Mouse (Mus musculus) embryonic facial prominence, embryonic 14.5 days (tissue): ENCODE measurements around the gene Gm11938. TPM values are rescaled to one million over a fixed set of nuclear protein-coding genes. Genes with fewer than 3 reads are reported as not detected.

Experiments
- ATAC-seq: fragments of 200-750 bp; cut with Nextera tagmentation; 2 replicates; pipeline ENCODE4 v1.8.0; 2017; ENCODE audit warnings: low read depth, moderate number of reproducible peaks, moderate TSS enrichment
- DNase-seq: peaks from one replicate; pipeline ENCODE4 v3.0.0-alpha.2; 2015; ENCODE audit warnings: low spot score
- H3K27ac ChIP-seq: fragments of 300-500 bp; sonication (generic); replicated peaks from 2 replicates; pipeline ENCODE4 v1.5.1; 2014; ENCODE audit warnings: low read depth, mild to moderate bottlenecking, low read length, moderate library complexity
- H3K27me3 ChIP-seq: fragments of 300-500 bp; sonication (generic); replicated peaks from 2 replicates; pipeline ENCODE4 v1.6.1; 2014; ENCODE audit warnings: low read length; ENCODE audit not compliant: control insufficient read depth, insufficient read depth
- H3K36me3 ChIP-seq: fragments of 300-500 bp; sonication (generic); 2 replicates; pipeline ENCODE4 v1.6.1; 2014; ENCODE audit warnings: low read length, mixed read lengths; ENCODE audit not compliant: control insufficient read depth, insufficient read depth
- H3K4me1 ChIP-seq: fragments of 300-500 bp; sonication (generic); 2 replicates; pipeline ENCODE4 v1.6.1; 2014; ENCODE audit warnings: antibody characterized with exemption, low read length; ENCODE audit not compliant: control insufficient read depth, insufficient read depth
- H3K4me2 ChIP-seq: fragments of 300-500 bp; sonication (generic); 2 replicates; pipeline ENCODE4 v1.6.1; 2014; ENCODE audit warnings: low read depth, mild to moderate bottlenecking, low read length, moderate library complexity, mixed read lengths
- H3K4me3 ChIP-seq: fragments of 300-500 bp; sonication (generic); 2 replicates; pipeline ENCODE4 v1.5.1; 2014; ENCODE audit warnings: low read depth, mild to moderate bottlenecking, low read length
- H3K9ac ChIP-seq: fragments of 300-500 bp; sonication (generic); 2 replicates; pipeline ENCODE4 v1.6.1; 2014; ENCODE audit warnings: low read depth, mild to moderate bottlenecking, low read length, moderate library complexity, mixed read lengths
- H3K9me3 ChIP-seq: fragments of 300-500 bp; sonication (generic); 2 replicates; pipeline ENCODE4 v1.6.1; 2016; ENCODE audit warnings: low read length; ENCODE audit not compliant: control insufficient read depth
- WGBS: fragments of 180-500 bp; shearing (Covaris S2); extraction: QIAGEN DNeasy Blood & Tissue Kit; methylation state at CpG from one replicate; pipeline ENCODE4 v1.1.7; 2014; 5-methylcytosine and 5-hydroxymethylcytosine counted together
- polyA plus RNA-seq: library from polyadenylated mRNA; unstranded; fragments of >200 nt; fragmentation: Nextera tagmentation; extraction: Ambion mirVana; gene quantifications from 2 replicates; pipeline ENCODE4 v1.2.1, GENCODE M21; 2014

Gene Gm11938
- polyA plus RNA-seq, 1 experiment from 2014 or later, result not detected

- Histone ChIP-seq H3K4me1 (no peaks in the 10 kb centered on the region), H3K4me3 (no peak overlapping the region), H3K27ac (no peak overlapping the region), H3K9me3 (no peaks in the 10 kb centered on the region), H3K9ac (no peak overlapping the region), H3K36me3 (no peaks in the 10 kb centered on the region), H3K27me3 (no peaks in the 10 kb centered on the region), H3K4me2 (no peak overlapping the region)
- ATAC-seq, result no peak
- 79% methylated on average over 3 of the region's 3 CpGs for WGBS
- peak; percentile 9 for DNase-seq
Observed at GRCm38 (mm10) chr11:99557976-99558745, 44.9 kb downstream of the Gm11938 start.

GRCm38 (mm10) chr11:99556753-99557152 is 46.4 kb downstream of the Gm11938 start, which contains the start of gene Krtap3-2:
Gene Krtap3-2 (minus strand): TSS chr11:99556853.
- H3K27ac ChIP-seq, result no peak within 1 kb of the TSS
- H3K9me3 ChIP-seq, result no peaks in the 10 kb centered on the region
- H3K36me3 ChIP-seq, result no peaks in the 10 kb centered on the region
- H3K4me2 ChIP-seq, result no peak within 1 kb of the TSS
- no CpG with 5 or more reads among the region's 2 CpGs for WGBS
- H3K9ac ChIP-seq, result no peak within 1 kb of the TSS
- H3K27me3 ChIP-seq, result no peaks in the 10 kb centered on the region
- ATAC-seq, result no peak
- no peak within 1 kb of the TSS for H3K4me3 ChIP-seq
- no peaks in the 10 kb centered on the region for H3K4me1 ChIP-seq
- no peak for DNase-seq

GRCm38 (mm10) chr11:99556195-99556594 is 46.9 kb downstream of the Gm11938 start:
- H3K9me3 ChIP-seq, result no peaks in the 10 kb centered on the region
- no peak overlapping the region for H3K27ac ChIP-seq
- H3K36me3 ChIP-seq, result no peaks in the 10 kb centered on the region
- no peak for ATAC-seq
- H3K27me3 ChIP-seq, result no peaks in the 10 kb centered on the region
- H3K4me1 ChIP-seq, result no peaks in the 10 kb centered on the region
- H3K9ac ChIP-seq, result no peak overlapping the region
- H3K4me3 ChIP-seq, result no peak overlapping the region
- no peak for DNase-seq
- H3K4me2 ChIP-seq, result no peak overlapping the region
- WGBS, result 88% methylated on average over 2 of the region's 2 CpGs

Other genes starting within 250 kb of the Gm11938 start
- gene Krt28, start 228.4 kb downstream of the Gm11938 start, polyA plus RNA-seq, result 2.8 and 3.4 TPM in 2 replicates
- gene Krt10, start 213.9 kb downstream of the Gm11938 start, polyA plus RNA-seq, result 76.8 and 167 TPM in 2 replicates
- gene Krt12, start 181.0 kb downstream of the Gm11938 start, polyA plus RNA-seq, result 0.22 TPM in 1 of 2 replicates, not detected in the other
- gene Krt20, start 165.2 kb downstream of the Gm11938 start, polyA plus RNA-seq, result 0.33 TPM in 1 of 2 replicates, not detected in the other
- 8.7 and 11.9 TPM in 2 replicates for gene Krt23, start 110.2 kb downstream of the Gm11938 start, polyA plus RNA-seq
- not detected in 2 replicates for gene Krt39, start 82.0 kb downstream of the Gm11938 start, polyA plus RNA-seq
- gene Krt40, start 60.1 kb downstream of the Gm11938 start, polyA plus RNA-seq, result not detected in 2 replicates
- 1.0 TPM in 1 of 2 replicates, not detected in the other for gene Krtap3-3, start 52.4 kb downstream of the Gm11938 start, polyA plus RNA-seq
- not detected in 2 replicates for gene Krtap3-2, start 46.5 kb downstream of the Gm11938 start, polyA plus RNA-seq
- gene Gm11939, start 43.8 kb downstream of the Gm11938 start, polyA plus RNA-seq, result not detected in 2 replicates
- gene Krtap3-1, start 36.7 kb downstream of the Gm11938 start, polyA plus RNA-seq, result 0.51 TPM in 1 of 2 replicates, not detected in the other
- gene Krtap1-5, start 22.3 kb downstream of the Gm11938 start, polyA plus RNA-seq, result not detected in 2 replicates
- not detected in 2 replicates for gene Krtap1-4, start 19.7 kb downstream of the Gm11938 start, polyA plus RNA-seq
- gene Krtap1-3, start 12.0 kb downstream of the Gm11938 start, polyA plus RNA-seq, result 0.26 TPM in 1 of 2 replicates, not detected in the other
- not detected in 2 replicates for gene Krtap9-3, start 5.2 kb downstream of the Gm11938 start, polyA plus RNA-seq
- gene Gm11937, start 6.9 kb upstream of the Gm11938 start, polyA plus RNA-seq, result not detected in 2 replicates
- gene Krtap2-4, start 11.5 kb upstream of the Gm11938 start, polyA plus RNA-seq, result 0.54 TPM in 1 of 2 replicates, not detected in the other
- not detected in 2 replicates for gene Gm11562, start 17.1 kb upstream of the Gm11938 start, polyA plus RNA-seq
- not detected in 2 replicates for gene Krtap4-1, start 24.9 kb upstream of the Gm11938 start, polyA plus RNA-seq
- gene Krtap4-2, start 31.8 kb upstream of the Gm11938 start, polyA plus RNA-seq, result not detected in 2 replicates
- 0.29 TPM in 1 of 2 replicates, not detected in the other for gene Krtap4-7, start 40.8 kb upstream of the Gm11938 start, polyA plus RNA-seq
- not detected in 2 replicates for gene Gm11555, start 46.9 kb upstream of the Gm11938 start, polyA plus RNA-seq
- gene Gm11563, start 55.7 kb upstream of the Gm11938 start, polyA plus RNA-seq, result 0.17 TPM in 1 of 2 replicates, not detected in the other
- gene Krtap4-6, start 62.7 kb upstream of the Gm11938 start, polyA plus RNA-seq, result not detected in 2 replicates
- gene Gm14190, start 87.4 kb upstream of the Gm11938 start, polyA plus RNA-seq, result not detected in 2 replicates
- not detected in 2 replicates for gene Gm14180, start 131.0 kb upstream of the Gm11938 start, polyA plus RNA-seq
- gene Gm11595, start 169.6 kb upstream of the Gm11938 start, polyA plus RNA-seq, result not detected in 2 replicates
- not detected in 2 replicates for gene Krtap4-8, start 177.4 kb upstream of the Gm11938 start, polyA plus RNA-seq
- gene Krtap4-9, start 181.9 kb upstream of the Gm11938 start, polyA plus RNA-seq, result not detected in 2 replicates
- not detected in 2 replicates for gene Gm11596, start 190.2 kb upstream of the Gm11938 start, polyA plus RNA-seq
- not detected in 2 replicates for gene Gm11569, start 195.6 kb upstream of the Gm11938 start, polyA plus RNA-seq
- not detected in 2 replicates for gene Gm11554, start 201.1 kb upstream of the Gm11938 start, polyA plus RNA-seq
- gene Krtap4-13, start 206.6 kb upstream of the Gm11938 start, polyA plus RNA-seq, result not detected in 2 replicates
- not detected in 2 replicates for gene Gm11564, start 212.4 kb upstream of the Gm11938 start, polyA plus RNA-seq
- not detected in 2 replicates for gene 2300003K06Rik, start 234.8 kb upstream of the Gm11938 start, polyA plus RNA-seq
- gene Krtap4-16, start 248.3 kb upstream of the Gm11938 start, polyA plus RNA-seq, result not detected in 2 replicates